Mouse (Mus musculus) hindbrain, embryonic 14.5 days (tissue): ENCODE measurements around the gene Cds2. TPM values are rescaled to one million over a fixed set of nuclear protein-coding genes. Genes with fewer than 3 reads are reported as not detected.

Source experiments
- ATAC-seq: fragments of 200-750 bp; cut with Nextera tagmentation; 2 replicates; pipeline ENCODE4 v1.8.0; 2017; ENCODE audit warnings: moderate number of reproducible peaks, mild to moderate bottlenecking, moderate TSS enrichment, moderate library complexity; ENCODE audit not compliant: low FRiP score
- DNase-seq: peaks from one replicate; pipeline ENCODE4 v3.0.0-alpha.2; 2015; ENCODE audit warnings: low spot score
- H3K27ac ChIP-seq: fragments of 300-500 bp; sonication (generic); 2 replicates; pipeline ENCODE4 v1.5.1; 2014; ENCODE audit warnings: mild to moderate bottlenecking, moderate library complexity
- H3K27me3 ChIP-seq: fragments of 300-500 bp; sonication (generic); 2 replicates; pipeline ENCODE4 v1.6.1; 2014; ENCODE audit warnings: mild to moderate bottlenecking, low read length, mixed read lengths; ENCODE audit not compliant: control insufficient read depth, insufficient read depth
- H3K36me3 ChIP-seq: fragments of 300-500 bp; sonication (generic); replicated peaks from 2 replicates; pipeline ENCODE4 v1.6.1; 2014; ENCODE audit not compliant: control insufficient read depth, insufficient read depth
- H3K4me1 ChIP-seq: fragments of 300-500 bp; sonication (generic); replicated peaks from 2 replicates; pipeline ENCODE4 v1.6.1; 2014; ENCODE audit warnings: antibody characterized with exemption, low read length, mixed read lengths; ENCODE audit not compliant: control insufficient read depth, insufficient read depth
- H3K4me2 ChIP-seq: fragments of 300-500 bp; sonication (generic); replicated peaks from 2 replicates; pipeline ENCODE4 v1.6.1; 2014; ENCODE audit warnings: mild to moderate bottlenecking, moderate library complexity
- H3K4me3 ChIP-seq: fragments of 300-500 bp; sonication (generic); replicated peaks from 2 replicates; pipeline ENCODE4 v1.5.1; 2014; ENCODE audit warnings: mild to moderate bottlenecking, low read length
- H3K9ac ChIP-seq: fragments of 300-500 bp; sonication (generic); 2 replicates; pipeline ENCODE4 v1.6.1; 2014
- H3K9me3 ChIP-seq: fragments of 300-500 bp; sonication (generic); 2 replicates; pipeline ENCODE4 v1.6.1; 2016; ENCODE audit warnings: low read length; ENCODE audit not compliant: control insufficient read depth
- WGBS: fragments of 180-500 bp; shearing (Covaris S2); extraction: QIAGEN DNeasy Blood & Tissue Kit; methylation state at CpG from one replicate; pipeline ENCODE4 v1.1.7; 2014; 5-methylcytosine and 5-hydroxymethylcytosine counted together
- polyA plus RNA-seq: library from polyadenylated mRNA; unstranded; fragments of >200 nt; fragmentation: Nextera tagmentation; extraction: Ambion mirVana; gene quantifications from 2 replicates; pipeline ENCODE4 v1.2.1, GENCODE M21; 2014

Gene Cds2
- polyA plus RNA-seq, 1 experiment from 2014 or later = 57.2 TPM

- H3K27ac ChIP-seq = no peak overlapping the region
- no peak overlapping the region for H3K9ac ChIP-seq
- DNase-seq = peak; percentile 88
- H3K4me1 ChIP-seq = no peaks in the 10 kb centered on the region
- no peak overlapping the region for H3K4me3 ChIP-seq
- no peak overlapping the region for H3K4me2 ChIP-seq
- peak; percentile 79 for ATAC-seq
- no peaks in the 10 kb centered on the region for H3K9me3 ChIP-seq
- WGBS = 39% methylated on average over 8 of the region's 8 CpGs
- no peaks in the 10 kb centered on the region for H3K27me3 ChIP-seq
- no peaks in the 10 kb centered on the region for H3K36me3 ChIP-seq
These were observed 53.3 kb downstream of the Cds2 start for GRCm38 (mm10) chr2:132316041-132316808.

GRCm38 (mm10) chr2:132317178-132317577, 54.2 kb downstream of the Cds2 start:
- DNase-seq = no peak
- Histone ChIP-seq H3K27ac (no peak overlapping the region), H3K9ac (no peak overlapping the region), H3K36me3 (no peaks in the 10 kb centered on the region), H3K4me2 (no peak overlapping the region), H3K9me3 (no peaks in the 10 kb centered on the region), H3K4me1 (no peaks in the 10 kb centered on the region), H3K4me3 (no peak overlapping the region), H3K27me3 (no peaks in the 10 kb centered on the region)
- ATAC-seq = no peak
- 89% methylated on average over 1 of the region's 1 CpGs for WGBS

- Histone ChIP-seq H3K27ac (no peak overlapping the region), H3K4me2 (no peak overlapping the region), H3K27me3 (no peaks in the 10 kb centered on the region), H3K4me3 (no peak overlapping the region), H3K9ac (no peak overlapping the region), H3K9me3 (no peaks in the 10 kb centered on the region), H3K36me3 (no peaks in the 10 kb centered on the region), H3K4me1 (no peaks in the 10 kb centered on the region)
- 65% methylated on average over 5 of the region's 5 CpGs for WGBS
- no peak for ATAC-seq
- no peak for DNase-seq
These were observed 57.6 kb downstream of the Cds2 start for GRCm38 (mm10) chr2:132320516-132320915.

- Histone ChIP-seq H3K27me3 (no peaks in the 10 kb centered on the region), H3K4me2 (no peak overlapping the region), H3K36me3 (no peaks in the 10 kb centered on the region), H3K9ac (no peak overlapping the region), H3K27ac (no peak overlapping the region), H3K9me3 (no peaks in the 10 kb centered on the region), H3K4me1 (no peaks in the 10 kb centered on the region), H3K4me3 (no peak overlapping the region)
- ATAC-seq (no peak), DNase-seq (no peak)
- 61% methylated on average over 4 of the region's 4 CpGs for WGBS
These were observed 60.6 kb downstream of the Cds2 start for GRCm38 (mm10) chr2:132323541-132323940.

GRCm38 (mm10) chr2:132337202-132337601, 74.3 kb downstream of the Cds2 start:
- H3K4me1 ChIP-seq = no peaks in the 10 kb centered on the region
- no peaks in the 10 kb centered on the region for H3K36me3 ChIP-seq
- no peaks in the 10 kb centered on the region for H3K9me3 ChIP-seq
- DNase-seq = no peak
- H3K27me3 ChIP-seq = no peaks in the 10 kb centered on the region
- H3K4me3 ChIP-seq = no peak overlapping the region
- H3K9ac ChIP-seq = no peak overlapping the region
- ATAC-seq = no peak
- 80% methylated on average over 2 of the region's 2 CpGs for WGBS
- H3K4me2 ChIP-seq = no peak overlapping the region
- no peak overlapping the region for H3K27ac ChIP-seq

- WGBS = 86% methylated on average over 2 of the region's 2 CpGs
- ATAC-seq = no peak
These were observed 77.4 kb downstream of the Cds2 start for GRCm38 (mm10) chr2:132340350-132340749.

GRCm38 (mm10) chr2:132341293-132341692, 78.3 kb downstream of the Cds2 start:
- no peaks in the 10 kb centered on the region for H3K4me1 ChIP-seq
- H3K4me3 ChIP-seq = no peak overlapping the region
- WGBS = 90% methylated on average over 3 of the region's 3 CpGs
- H3K27me3 ChIP-seq = no peaks in the 10 kb centered on the region
- H3K27ac ChIP-seq = no peak overlapping the region
- H3K9ac ChIP-seq = no peak overlapping the region
- no peak for ATAC-seq
- H3K36me3 ChIP-seq = no peaks in the 10 kb centered on the region
- no peak for DNase-seq
- no peaks in the 10 kb centered on the region for H3K9me3 ChIP-seq
- no peak overlapping the region for H3K4me2 ChIP-seq

More at GRCm38 (mm10) chr2:132340350-132340749, 77.4 kb downstream of the Cds2 start:
- Histone ChIP-seq H3K4me1 (no peaks in the 10 kb centered on the region), H3K36me3 (no peaks in the 10 kb centered on the region), H3K4me2 (no peak overlapping the region), H3K4me3 (no peak overlapping the region), H3K9ac (no peak overlapping the region), H3K9me3 (no peaks in the 10 kb centered on the region), H3K27ac (no peak overlapping the region), H3K27me3 (no peaks in the 10 kb centered on the region)
- DNase-seq = no peak

- H3K4me2 ChIP-seq = no peak overlapping the region
- no peaks in the 10 kb centered on the region for H3K4me1 ChIP-seq
- no peak overlapping the region for H3K27ac ChIP-seq
- H3K9ac ChIP-seq = no peak overlapping the region
- no peak for DNase-seq
- H3K36me3 ChIP-seq = no peaks in the 10 kb centered on the region
- 88% methylated on average over 11 of the region's 11 CpGs for WGBS
- H3K9me3 ChIP-seq = no peaks in the 10 kb centered on the region
- no peak for ATAC-seq
- no peak overlapping the region for H3K4me3 ChIP-seq
- no peaks in the 10 kb centered on the region for H3K27me3 ChIP-seq
These were observed 80.9 kb downstream of the Cds2 start for GRCm38 (mm10) chr2:132343846-132344245.
